Mouse (Mus musculus) B cell, adult (primary cell): ENCODE results near the gene Chrna4. TPM values are rescaled to one million over a fixed set of nuclear protein-coding genes. Genes with fewer than 3 reads are reported as not detected.

Experiments used
- total RNA-seq: library from RNA; stranded (reverse); gene quantifications from 4 replicates; pipeline ENCODE4 v1.2.4, GENCODE M21; 2023; ENCODE audit not compliant: inconsistent age

The Chrna4 gene
- total RNA-seq: not detected in 4 replicates

DNA sequence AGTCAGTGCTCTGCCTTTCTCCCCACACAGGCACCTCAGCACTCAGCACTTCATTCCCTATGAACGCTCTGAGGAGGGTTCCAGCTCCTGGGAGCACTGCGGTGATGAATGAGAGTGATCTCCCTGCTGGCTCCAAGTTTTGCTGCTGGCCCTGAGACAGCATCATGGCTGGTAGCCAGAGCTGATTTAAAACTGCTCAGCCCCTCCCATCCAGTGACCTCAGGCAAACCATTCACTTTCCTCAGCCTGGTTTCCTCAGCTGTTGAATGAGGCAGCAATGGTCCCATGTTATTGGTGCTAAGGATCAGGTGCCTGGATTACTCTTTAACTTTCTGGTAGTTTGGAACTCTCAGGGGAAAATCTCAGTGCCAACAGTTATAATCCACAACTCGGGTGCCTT is at the start of gene Chrna4:
Gene Chrna4, minus strand, starts transcription at position 110 of the 400 bp plus-strand sequence.

DNA sequence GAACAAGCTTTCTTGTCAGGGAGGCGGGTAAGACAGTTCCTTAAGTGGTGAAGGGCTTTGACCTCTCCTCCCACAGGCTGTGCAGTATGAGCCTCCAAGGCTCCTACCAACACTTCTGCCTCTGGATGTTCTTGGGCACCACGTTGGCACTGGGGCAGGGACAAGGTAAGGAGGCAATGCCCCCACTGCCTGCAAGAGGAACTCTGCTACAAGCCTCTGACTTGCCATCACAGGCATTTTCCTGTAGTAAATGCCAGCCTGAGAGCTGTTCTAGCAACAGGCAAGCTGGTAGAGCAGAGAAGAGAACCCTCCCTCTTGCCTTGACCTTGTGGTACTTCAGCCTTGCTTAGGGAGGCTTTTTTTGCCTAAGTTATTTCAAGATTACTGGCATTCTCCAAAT is 56.9 kb downstream of the Chrna4 start, which contains the start of gene Col20a1:
Gene Col20a1, plus strand, starts transcription at position 87 of the 400 bp plus-strand sequence.

Other genes with a start within 250 kb of the Chrna4 start
- gene Ythdf1, start 122.6 kb downstream of the Chrna4 start, total RNA-seq: 84.3 to 94.2 TPM (median 88.3 TPM) in 4 replicates
- not detected in 4 replicates for gene Birc7, start 114.5 kb downstream of the Chrna4 start, total RNA-seq
- not detected in 4 replicates for gene Nkain4, start 88.8 kb downstream of the Chrna4 start, total RNA-seq
- 78.6 to 86.2 TPM (median 81.3 TPM) in 4 replicates for gene Arfgap1, start 76.3 kb downstream of the Chrna4 start, total RNA-seq
- gene Col20a1, start 57.0 kb downstream of the Chrna4 start, total RNA-seq: 1.3 to 3.4 TPM (median 1.7 TPM) in 4 replicates
- not detected in 4 replicates for gene Kcnq2, start 91.8 kb upstream of the Chrna4 start, total RNA-seq
- gene Eef1a2, start 113.5 kb upstream of the Chrna4 start, total RNA-seq: not detected in 4 replicates
- 186 to 195 TPM (median 191 TPM) in 4 replicates for gene Ppdpf, start 143.7 kb upstream of the Chrna4 start, total RNA-seq
- gene Ptk6, start 159.2 kb upstream of the Chrna4 start, total RNA-seq: 0.16 to 0.42 TPM (median 0.30 TPM) in 3 of 4 replicates, not detected in the other
- 1.6 to 3.2 TPM (median 2.6 TPM) in 4 replicates for gene Srms, start 169.6 kb upstream of the Chrna4 start, total RNA-seq
- 0.45 to 1.2 TPM (median 0.86 TPM) in 3 of 4 replicates, not detected in the other for gene Fndc11, start 176.5 kb upstream of the Chrna4 start, total RNA-seq
- gene Helz2, start 198.5 kb upstream of the Chrna4 start, total RNA-seq: 330 to 405 TPM (median 363 TPM) in 4 replicates
- gene Gmeb2, start 244.5 kb upstream of the Chrna4 start, total RNA-seq: 54.4 to 67.7 TPM (median 58.3 TPM) in 4 replicates